Mouse (Mus musculus) kidney, adult 2 months (tissue): ENCODE data around the gene Fut2. TPM values are rescaled to one million over a fixed set of nuclear protein-coding genes. Genes with fewer than 3 reads are reported as not detected.

Experiments
- DNase-seq: peaks from one replicate; pipeline ENCODE4 v3.0.0; 2021
- H3K27ac ChIP-seq: fragments of 200-500 bp; 2 replicates; pipeline ENCODE4 v1.5.1; 2012; ENCODE audit warnings: low read depth, low read length, control low read depth, inconsistent platforms; ENCODE audit not compliant: insufficient read depth
- H3K27me3 ChIP-seq: fragments of 200-500 bp; replicated peaks from 2 replicates; pipeline ENCODE4 v1.6.1; 2012; ENCODE audit warnings: mild to moderate bottlenecking, moderate library complexity, low read length, inconsistent platforms; ENCODE audit not compliant: control insufficient read depth, insufficient read depth
- H3K36me3 ChIP-seq: fragments of 200-500 bp; 2 replicates; pipeline ENCODE4 v1.6.1; 2012; ENCODE audit warnings: mild to moderate bottlenecking, moderate library complexity, low read length, inconsistent platforms; ENCODE audit not compliant: control insufficient read depth, insufficient read depth
- H3K4me1 ChIP-seq: fragments of 200-500 bp; 2 replicates; pipeline ENCODE4 v1.6.1; 2011; ENCODE audit warnings: low read length; ENCODE audit not compliant: control insufficient read depth, insufficient read depth
- H3K4me3 ChIP-seq: fragments of 200-500 bp; 2 replicates; pipeline ENCODE4 v1.5.1; 2011; ENCODE audit warnings: mild to moderate bottlenecking, low read depth, low read length, control low read depth; ENCODE audit not compliant: insufficient read depth
- CTCF ChIP-seq: fragments of 200-500 bp; conservative IDR thresholded peaks from 2 replicates; pipeline ENCODE4 v1.5.1; 2011; ENCODE audit warnings: low read depth, mild to moderate bottlenecking, control low read depth, low read length, moderate library complexity, mixed read lengths; ENCODE audit not compliant: insufficient read depth, insufficient read length
- POLR2A ChIP-seq: fragments of 200-500 bp; IDR thresholded peaks from one replicate; pipeline ENCODE4 v1.6.1; 2011; ENCODE audit warnings: low read depth, low read length, control low read depth
- WGBS: fragments of 180-500 bp; shearing (Covaris S2); methylation state at CpG from one replicate; pipeline ENCODE4 v1.1.7; 2018; 5-methylcytosine and 5-hydroxymethylcytosine counted together
- polyA plus RNA-seq: library from polyadenylated mRNA; depleted of rRNA; stranded (reverse); fragments of >200 nt; gene quantifications from 2 replicates; pipeline ENCODE4 v1.2.3, GENCODE M21; 2012

The Fut2 gene
- polyA plus RNA-seq, 1 experiment: not detected

DNA sequence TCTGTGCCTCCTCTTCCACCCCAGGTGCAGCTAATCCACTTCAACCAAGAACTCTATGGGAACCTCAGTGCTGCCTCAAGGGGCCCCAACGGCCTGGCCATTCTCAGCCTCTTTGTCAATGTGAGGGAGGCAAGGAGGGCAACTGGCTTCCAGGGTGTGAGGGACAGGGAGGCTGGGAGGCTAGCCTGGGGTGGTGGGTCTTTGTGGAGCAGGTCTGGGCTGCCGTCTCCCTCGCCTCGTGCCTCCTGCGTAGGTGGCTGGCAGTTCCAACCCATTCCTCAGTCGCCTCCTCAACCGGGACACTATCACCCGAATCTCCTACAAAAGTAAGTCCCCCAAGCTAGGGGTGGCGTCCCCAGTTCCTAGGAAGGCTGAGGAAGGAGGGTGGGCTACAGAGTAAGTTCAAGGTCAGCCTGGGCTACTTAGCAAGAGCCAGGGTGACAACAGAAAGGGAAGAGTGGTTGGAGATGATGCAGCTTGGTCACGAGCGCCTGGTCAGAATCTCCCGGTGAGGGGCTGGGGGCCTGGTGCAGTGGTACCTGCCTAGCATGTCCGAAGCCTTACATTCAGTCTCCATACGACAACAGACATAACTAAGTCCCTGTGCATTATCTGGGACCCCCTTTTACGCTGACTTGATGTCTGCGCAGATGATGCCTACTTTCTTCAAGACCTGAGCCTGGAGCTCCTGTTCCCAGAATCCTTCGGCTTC lies 36.8 kb upstream of the Fut2 start:
- no peaks in the 10 kb centered on the region for H3K36me3 ChIP-seq
- peaks cover 3% of the 10 kb centered on the region; the same call in 1 of the 2 replicates for H3K27me3 ChIP-seq
- H3K4me3 ChIP-seq: no peak overlapping the region
- H3K4me1 ChIP-seq: peaks cover 11% of the 10 kb centered on the region
- WGBS: 91% methylated on average over 17 of the region's 17 CpGs
- DNase-seq: no peak
- TF ChIP-seq CTCF (no peak), POLR2A (no peak)
- no peak overlapping the region for H3K27ac ChIP-seq

DNA sequence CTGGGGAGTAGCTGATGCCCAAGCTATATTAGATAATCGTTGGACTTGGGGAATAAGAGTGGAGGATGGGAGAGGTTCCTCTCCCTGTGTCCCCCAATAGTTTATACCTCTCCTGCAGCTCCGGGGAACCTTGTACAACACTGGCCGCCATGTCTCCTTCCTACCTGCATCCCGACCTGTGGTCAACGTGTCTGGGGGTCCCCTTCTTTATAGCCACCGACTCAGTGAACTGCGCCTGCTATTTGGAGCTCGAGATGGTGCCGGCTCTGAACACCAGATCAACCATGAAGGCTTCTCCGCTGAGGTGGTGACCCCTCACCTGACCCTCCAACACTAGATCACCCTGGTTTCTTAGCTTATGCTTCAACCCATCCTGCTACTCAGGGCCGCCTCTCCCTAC lies 36.1 kb upstream of the Fut2 start:
- no peak overlapping the region for H3K27ac ChIP-seq
- peaks cover 3% of the 10 kb centered on the region; the same call in 1 of the 2 replicates for H3K27me3 ChIP-seq
- DNase-seq: no peak
- H3K36me3 ChIP-seq: no peaks in the 10 kb centered on the region
- TF ChIP-seq POLR2A (no peak), CTCF (no peak)
- 88% methylated on average over 11 of the region's 11 CpGs for WGBS
- H3K4me3 ChIP-seq: no peak overlapping the region
- H3K4me1 ChIP-seq: peaks cover 8% of the 10 kb centered on the region; the same call in 1 of the 2 replicates

DNA sequence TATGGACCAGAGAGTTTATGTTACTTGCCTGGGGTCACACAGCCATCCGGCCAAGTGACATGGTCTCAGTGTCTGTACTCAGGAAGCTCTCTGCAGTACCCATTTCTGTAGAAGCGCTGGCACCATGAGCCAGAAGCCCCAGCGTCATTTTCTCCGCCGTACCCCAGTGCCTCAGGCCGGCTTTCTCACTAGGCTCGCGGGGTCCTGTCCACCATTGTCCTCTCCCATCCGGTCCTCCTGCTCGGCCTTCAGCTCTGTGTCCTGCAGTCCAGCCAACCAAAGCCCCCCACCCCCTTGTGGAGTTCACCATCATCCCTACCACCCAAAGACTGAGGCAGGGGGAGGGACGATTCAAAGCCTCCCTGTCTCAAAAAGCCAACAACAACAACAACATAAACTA lies 35.4 kb upstream of the Fut2 start:
- Histone ChIP-seq H3K27me3 (peaks cover 3% of the 10 kb centered on the region; the same call in 1 of the 2 replicates), H3K4me1 (peaks cover 7% of the 10 kb centered on the region; the same call in 1 of the 2 replicates), H3K36me3 (no peaks in the 10 kb centered on the region), H3K4me3 (no peak overlapping the region), H3K27ac (no peak overlapping the region)
- TF ChIP-seq POLR2A: no peak
- TF ChIP-seq CTCF: no peak
- 88% methylated on average over 11 of the region's 11 CpGs for WGBS
- DNase-seq: no peak

DNA sequence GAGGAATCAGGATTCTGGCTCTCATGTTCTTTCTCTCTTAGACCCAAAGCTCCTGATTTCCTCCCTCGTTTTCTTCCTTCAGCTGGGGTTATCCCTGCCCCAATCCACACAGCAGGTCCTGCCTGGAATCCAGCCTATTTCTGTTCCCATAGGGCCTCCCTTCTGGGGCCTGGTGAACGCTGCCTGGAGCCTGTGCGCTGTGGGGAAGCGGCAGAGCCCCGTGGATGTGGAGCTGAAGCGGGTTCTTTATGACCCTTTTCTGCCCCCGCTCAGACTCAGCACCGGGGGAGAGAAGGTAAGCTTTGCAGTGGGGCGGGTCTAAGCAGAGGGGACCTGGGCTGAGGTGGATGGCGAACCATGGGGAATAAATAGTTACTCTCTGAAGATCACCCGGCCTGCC lies 34.9 kb upstream of the Fut2 start:
- DNase-seq: no peak
- H3K27ac ChIP-seq: peak overlapping the region; percentile 9; the same call in 1 of the 2 replicates
- 31% methylated on average over 11 of the region's 11 CpGs for WGBS
- TF ChIP-seq POLR2A (no peak), CTCF (no peak)
- H3K27me3 ChIP-seq: peaks cover 3% of the 10 kb centered on the region; the same call in 1 of the 2 replicates
- 0 out of 2 replicates have a peak overlapping the region, but pooled peaks have one; percentile 5 for H3K4me3 ChIP-seq
- no peaks in the 10 kb centered on the region for H3K36me3 ChIP-seq
- peaks cover 7% of the 10 kb centered on the region; the same call in 1 of the 2 replicates for H3K4me1 ChIP-seq

DNA sequence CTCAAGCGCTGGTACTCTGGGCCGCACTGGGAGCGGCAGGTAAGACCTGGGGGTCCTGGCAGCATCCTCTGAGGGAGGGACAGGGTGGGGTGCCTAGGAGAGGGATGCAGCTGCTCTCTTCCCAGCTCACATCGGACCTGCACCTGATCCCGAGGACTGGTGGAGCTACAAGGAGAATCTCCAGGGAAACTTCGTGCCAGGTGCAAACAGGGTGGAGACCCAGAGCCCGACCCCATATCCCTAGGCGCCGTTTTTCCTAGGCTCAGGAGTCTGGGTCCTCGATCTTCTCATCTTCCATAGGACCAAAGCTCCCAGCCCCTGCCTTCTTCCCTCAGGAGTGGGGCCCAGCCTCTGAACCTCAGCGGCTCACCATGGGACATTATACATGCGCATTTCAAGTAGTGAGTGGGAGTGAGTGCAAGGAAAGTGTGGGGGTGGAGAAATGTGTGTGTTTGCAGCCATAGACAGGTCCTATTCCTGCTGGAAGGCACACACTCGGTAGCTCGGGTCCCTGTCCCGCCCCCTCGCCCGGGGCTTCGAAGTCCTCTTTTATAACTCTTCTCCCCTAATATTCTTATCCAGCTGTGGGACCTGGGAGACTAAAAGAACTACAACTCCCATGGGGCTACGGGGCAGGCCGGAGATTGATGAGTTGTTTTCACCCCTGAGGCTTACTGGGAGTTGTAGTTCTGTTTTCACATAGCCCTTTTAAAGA lies 34.3 kb upstream of the Fut2 start:
- 1% methylated on average over 20 of the region's 20 CpGs for WGBS
- H3K4me3 ChIP-seq: peak overlapping the region; percentile 44
- H3K27ac ChIP-seq: peak overlapping the region; percentile 9; the same call in 1 of the 2 replicates
- no peak for TF ChIP-seq CTCF
- H3K4me1 ChIP-seq: peaks cover 7% of the 10 kb centered on the region; the same call in 1 of the 2 replicates
- peaks cover 3% of the 10 kb centered on the region; the same call in 1 of the 2 replicates for H3K27me3 ChIP-seq
- H3K36me3 ChIP-seq: no peaks in the 10 kb centered on the region
- DNase-seq: peak; percentile 90

DNA sequence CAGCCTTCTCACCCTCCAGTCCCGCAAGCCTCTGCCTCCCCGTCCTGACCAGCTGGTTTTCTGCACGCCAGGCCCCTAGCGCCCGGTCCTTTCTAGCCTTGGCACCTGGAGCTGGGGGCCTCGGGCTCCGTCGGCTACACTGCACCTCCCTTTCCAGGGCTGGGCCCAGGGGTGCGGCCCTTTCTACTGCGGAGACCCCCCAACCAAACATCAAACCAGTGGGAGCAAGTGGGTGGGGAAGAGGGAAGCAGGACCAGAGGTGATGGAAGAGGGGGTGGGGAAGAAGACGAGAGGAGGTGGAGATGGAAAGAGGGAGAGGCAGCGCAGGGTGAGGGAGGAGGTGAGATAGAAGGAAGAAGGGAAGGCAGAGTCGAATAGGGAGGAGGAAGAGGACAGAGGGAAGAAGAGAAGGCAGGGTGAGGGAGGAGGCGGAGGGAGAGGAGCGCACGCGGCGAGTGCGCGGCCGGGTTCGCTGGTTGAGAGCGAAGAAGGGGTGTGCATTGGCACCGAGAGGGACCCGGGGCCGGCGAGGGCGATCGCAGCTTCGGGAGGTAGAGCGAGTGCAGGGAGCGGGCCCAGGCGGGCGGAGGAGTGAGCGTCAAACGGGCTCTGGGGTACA lies 33.4 kb upstream of the Fut2 start, which contains the start of gene Car11:
Car11 (plus strand) TSS at position 321 of the 619 bp plus-strand sequence.
- Histone ChIP-seq H3K27me3 (peaks cover 3% of the 10 kb centered on the region; the same call in 1 of the 2 replicates), H3K36me3 (no peaks in the 10 kb centered on the region), H3K4me3 (peak within 1 kb of the TSS; percentile 44), H3K27ac (no peak within 1 kb of the TSS), H3K4me1 (peaks cover 7% of the 10 kb centered on the region; the same call in 1 of the 2 replicates)
- no peak for DNase-seq
- no peak for TF ChIP-seq POLR2A
- TF ChIP-seq CTCF: no peak
- 10% methylated on average over 36 of the region's 36 CpGs for WGBS
